Mouse (Mus musculus) retina, postnatal 7 days (tissue): ENCODE results near the gene Arel1.

Experiments used
- DNase-seq: peaks from one replicate; pipeline ENCODE4 v3.0.0-alpha.2; 2012; ENCODE audit warnings: low read depth, low spot score

Gene Arel1

GRCm38 (mm10) chr12:84948584-84949285 is 22.0 kb downstream of the Arel1 start:
- no peak for DNase-seq

- DNase-seq: no peak
These were observed 22.7 kb downstream of the Arel1 start for GRCm38 (mm10) chr12:84947894-84948583.

- DNase-seq: no peak
These were observed 25.7 kb downstream of the Arel1 start for GRCm38 (mm10) chr12:84944813-84945553.

- no peak for DNase-seq
These were observed 26.4 kb downstream of the Arel1 start for GRCm38 (mm10) chr12:84944150-84944812.

GRCm38 (mm10) chr12:84943006-84943952 is 27.4 kb downstream of the Arel1 start:
- DNase-seq: no peak

- DNase-seq: no peak
These were observed 29.0 kb downstream of the Arel1 start for GRCm38 (mm10) chr12:84941717-84942116.

- DNase-seq: no peak
These were observed 30.4 kb downstream of the Arel1 start for GRCm38 (mm10) chr12:84940343-84940742.

GRCm38 (mm10) chr12:84939117-84939516 is 31.6 kb downstream of the Arel1 start:
- no peak for DNase-seq

GRCm38 (mm10) chr12:84935343-84935742 is 35.4 kb downstream of the Arel1 start:
- DNase-seq: no peak

GRCm38 (mm10) chr12:84932210-84932609 is 38.5 kb downstream of the Arel1 start:
- no peak for DNase-seq

GRCm38 (mm10) chr12:84926542-84926941 is 44.2 kb downstream of the Arel1 start:
- DNase-seq: no peak

- DNase-seq: no peak
These were observed 46.4 kb downstream of the Arel1 start for GRCm38 (mm10) chr12:84924324-84924723.

GRCm38 (mm10) chr12:84921881-84922419 is 48.8 kb downstream of the Arel1 start:
- no peak for DNase-seq

GRCm38 (mm10) chr12:84918809-84919208 is 51.9 kb downstream of the Arel1 start:
- DNase-seq: no peak

- no peak for DNase-seq
These were observed 52.9 kb downstream of the Arel1 start for GRCm38 (mm10) chr12:84917799-84918198.

- no peak for DNase-seq
These were observed 55.7 kb downstream of the Arel1 start for GRCm38 (mm10) chr12:84914959-84915358.

GRCm38 (mm10) chr12:84912652-84913104 is 58.0 kb downstream of the Arel1 start:
- no peak for DNase-seq

- DNase-seq: no peak
These were observed 59.1 kb downstream of the Arel1 start for GRCm38 (mm10) chr12:84911640-84912039.

- DNase-seq: no peak
These were observed 60.6 kb downstream of the Arel1 start for GRCm38 (mm10) chr12:84910066-84910465.
